Mouse (Mus musculus): ENCODE results near the gene Inpp5f.
"Not testable (repeated sequence)": the region's sequence is repeated elsewhere in the genome, so short reads cannot be mapped to it uniquely, and the experiment has no call there.

The Inpp5f gene

GRCm38 (mm10) chr7:128596274-128596673 is 14.9 kb upstream of the Inpp5f start:
- DNase-seq, result no peak

GRCm38 (mm10) chr7:128599072-128599471 is 12.1 kb upstream of the Inpp5f start:
- no peak for DNase-seq

GRCm38 (mm10) chr7:128601826-128602225 is 9.3 kb upstream of the Inpp5f start:
- no peak for DNase-seq

GRCm38 (mm10) chr7:128609936-128610335 is 1.2 kb upstream of the Inpp5f start:
- DNase-seq, result not testable (repeated sequence)

- no peak for DNase-seq
Measured at GRCm38 (mm10) chr7:128610490-128610889, 638 bp upstream of the Inpp5f start.

- no peak for DNase-seq
Measured at GRCm38 (mm10) chr7:128611799-128612411, 777 bp downstream of the Inpp5f start.

GRCm38 (mm10) chr7:128612521-128613181 is 1.5 kb downstream of the Inpp5f start:
- DNase-seq, result no peak

- no peak for DNase-seq
Measured at GRCm38 (mm10) chr7:128613578-128613977, 2.5 kb downstream of the Inpp5f start.

- DNase-seq, result no peak
Measured at GRCm38 (mm10) chr7:128617587-128617986, 6.5 kb downstream of the Inpp5f start.

- no peak for DNase-seq
Measured at GRCm38 (mm10) chr7:128620178-128620577, 9.1 kb downstream of the Inpp5f start.

- no peak for DNase-seq
Measured at GRCm38 (mm10) chr7:128622266-128622961, 11.3 kb downstream of the Inpp5f start.

- no peak for DNase-seq
Measured at GRCm38 (mm10) chr7:128622994-128623393, 11.9 kb downstream of the Inpp5f start.

- DNase-seq, result no peak
Measured at GRCm38 (mm10) chr7:128625382-128625781, 14.3 kb downstream of the Inpp5f start.

- no peak for DNase-seq
Measured at GRCm38 (mm10) chr7:128626601-128627000, 15.5 kb downstream of the Inpp5f start.

GRCm38 (mm10) chr7:128627251-128627650 is 16.1 kb downstream of the Inpp5f start:
- DNase-seq, result no peak

GRCm38 (mm10) chr7:128627723-128628122 is 16.6 kb downstream of the Inpp5f start:
- DNase-seq, result no peak

- DNase-seq, result no peak
Measured at GRCm38 (mm10) chr7:128633156-128633555, 22.0 kb downstream of the Inpp5f start.

GRCm38 (mm10) chr7:128639925-128640485 is 28.9 kb downstream of the Inpp5f start:
- no peak for DNase-seq

GRCm38 (mm10) chr7:128641571-128641970 is 30.4 kb downstream of the Inpp5f start:
- DNase-seq, result no peak

- no peak for DNase-seq
Measured at GRCm38 (mm10) chr7:128642386-128642785, 31.3 kb downstream of the Inpp5f start.

GRCm38 (mm10) chr7:128656970-128657369 is 45.8 kb downstream of the Inpp5f start:
- DNase-seq, result no peak

- no peak for DNase-seq
Measured at GRCm38 (mm10) chr7:128663906-128664305, 52.8 kb downstream of the Inpp5f start.

GRCm38 (mm10) chr7:128664861-128665377 is 53.8 kb downstream of the Inpp5f start:
- DNase-seq, result no peak

- DNase-seq, result no peak
Measured at GRCm38 (mm10) chr7:128667788-128668187, 56.7 kb downstream of the Inpp5f start.

Measured in right cerebral cortex, postnatal 14 days (tissue).